Mouse (Mus musculus) adipocyte (in vitro differentiated cells): ENCODE measurements at regions not wholly inside any gene's neighbourhood (a gene's known extent, or its start where the extent isn't known, plus 50 kb on each side); places are given as distances from the start of the nearest gene placed in this dataset.

Experiments used
- DNase-seq: peaks from one replicate; pipeline ENCODE4 v3.0.0-alpha.2; 2016; ENCODE audit warnings: low spot score

DNA sequence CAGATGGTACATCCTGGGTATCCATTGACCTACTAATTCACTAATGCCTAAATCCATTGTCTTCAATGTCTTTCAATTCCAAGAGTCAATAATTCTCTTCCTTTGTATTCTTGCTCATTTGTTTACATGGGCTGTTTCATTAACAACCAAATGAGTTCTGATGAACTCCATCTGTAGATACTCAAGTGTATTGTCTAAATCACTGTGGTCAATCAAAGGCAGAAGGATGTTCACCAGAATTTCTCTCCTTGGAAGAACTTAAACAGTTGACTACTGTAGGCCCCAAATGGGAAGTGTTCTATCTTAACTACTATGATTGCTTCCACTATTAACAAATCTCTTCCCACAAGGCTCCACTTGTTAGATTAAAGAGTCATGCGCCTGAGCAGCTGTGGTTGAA, 236.9 kb upstream of the Marcks start:
- DNase-seq, result no peak

DNA sequence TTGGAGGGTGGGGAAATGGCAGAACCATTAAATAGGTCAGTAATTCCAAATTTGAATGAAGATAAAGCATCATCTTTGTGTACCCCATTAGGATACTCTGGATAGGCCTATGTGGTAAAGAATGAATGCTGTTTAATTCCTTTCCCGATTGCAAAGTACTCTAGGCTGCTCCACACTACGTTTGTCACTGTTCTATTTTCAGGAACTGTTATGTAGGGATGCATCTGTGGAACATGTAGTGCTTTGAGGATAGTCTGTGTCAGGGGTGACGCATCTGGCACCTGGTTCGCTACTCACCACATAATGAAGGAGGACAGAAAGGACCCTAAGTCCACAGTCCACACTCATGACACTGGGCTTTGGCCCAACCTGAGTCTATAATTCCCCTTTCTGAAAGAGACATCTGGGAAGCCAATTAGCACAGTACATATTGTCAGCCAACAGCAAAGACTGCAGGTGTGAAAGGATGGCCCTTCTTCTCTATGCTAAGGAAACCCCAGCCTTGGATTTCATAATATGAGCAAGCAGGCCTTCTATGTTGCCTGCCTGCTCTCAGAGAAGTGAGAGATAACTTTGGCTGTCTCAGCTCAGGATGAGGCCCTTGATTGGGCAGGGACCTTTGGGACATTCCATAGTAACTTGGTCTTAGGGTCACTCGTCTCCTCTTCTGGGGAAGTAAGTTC, 230.4 kb upstream of the Marcks start:
- DNase-seq, result no peak

DNA sequence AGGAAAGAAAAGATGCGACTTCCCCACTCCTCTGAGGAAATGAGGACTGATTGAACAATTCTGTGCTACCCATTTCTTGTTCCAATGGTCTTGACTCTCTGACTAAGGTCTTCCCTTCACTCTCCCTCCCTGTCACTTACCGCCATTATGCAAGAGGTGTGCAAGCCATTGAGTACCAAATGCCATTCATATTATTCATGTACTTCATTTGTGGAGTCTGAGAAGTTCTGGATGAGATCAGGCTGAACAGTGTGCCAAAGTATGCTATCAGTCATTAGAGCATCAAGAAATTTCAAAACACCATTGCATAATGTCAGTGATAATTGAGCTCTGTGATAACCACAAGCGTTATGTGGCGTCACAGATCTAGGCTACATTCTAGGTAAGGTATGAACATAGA, 229.1 kb upstream of the Marcks start:
- DNase-seq, result no peak

DNA sequence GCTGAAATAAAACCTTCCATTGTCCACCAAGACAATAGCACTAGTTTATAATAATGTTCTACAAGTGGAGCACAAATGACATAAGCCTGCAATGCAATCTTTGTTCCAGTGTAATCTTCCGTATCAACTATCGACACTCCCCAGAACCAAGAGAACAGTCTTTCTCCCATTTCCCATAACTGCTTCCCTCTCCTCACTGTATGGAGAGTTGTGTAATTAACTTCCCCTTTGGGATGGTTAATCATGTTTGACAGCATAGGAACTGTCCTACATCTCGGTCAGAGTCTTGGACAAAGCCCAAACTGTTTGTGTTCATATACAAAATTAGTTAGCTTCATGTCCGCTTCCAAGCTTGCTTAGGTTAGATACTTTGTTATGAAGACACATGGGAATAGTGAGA, 225.8 kb upstream of the Marcks start:
- DNase-seq, result no peak

DNA sequence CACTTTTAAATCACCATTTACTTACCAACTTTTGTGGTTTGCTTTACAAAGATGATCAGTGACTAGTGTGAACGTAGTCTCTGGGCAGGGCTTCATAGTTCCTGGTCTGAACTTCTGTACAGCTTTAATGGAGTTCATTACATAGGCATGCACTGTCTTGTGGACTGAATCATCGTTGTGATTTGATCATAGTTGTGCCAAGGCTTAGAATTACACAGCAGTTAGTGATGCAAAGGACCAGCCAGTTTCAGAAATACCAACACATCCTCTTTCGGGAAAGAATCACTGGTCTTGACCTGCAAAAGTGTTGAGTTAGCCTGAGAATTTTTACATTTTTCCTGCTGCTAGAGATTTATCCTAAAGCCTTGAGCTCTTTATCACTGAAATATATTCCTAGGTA, 222.3 kb upstream of the Marcks start:
- no peak for DNase-seq

DNA sequence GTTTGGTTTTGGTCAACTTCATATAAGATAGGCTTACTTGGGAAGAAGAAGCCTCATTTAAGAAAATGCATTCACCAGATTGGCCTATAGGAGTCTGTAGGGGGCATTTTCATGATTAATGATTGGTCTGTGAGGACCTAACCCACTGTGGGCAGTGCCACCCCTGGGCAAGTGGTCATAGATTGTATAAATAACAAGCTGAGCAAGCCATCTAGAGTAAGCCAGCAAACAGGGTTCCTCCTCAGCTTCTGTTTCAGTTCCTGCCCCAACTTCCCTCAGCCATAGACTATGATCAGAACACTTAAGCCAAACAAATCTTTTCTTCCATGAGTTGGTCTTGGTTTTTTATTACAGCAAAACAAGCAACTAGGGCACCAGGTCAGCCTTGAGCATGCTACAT, 220.2 kb upstream of the Marcks start:
- no peak for DNase-seq

DNA sequence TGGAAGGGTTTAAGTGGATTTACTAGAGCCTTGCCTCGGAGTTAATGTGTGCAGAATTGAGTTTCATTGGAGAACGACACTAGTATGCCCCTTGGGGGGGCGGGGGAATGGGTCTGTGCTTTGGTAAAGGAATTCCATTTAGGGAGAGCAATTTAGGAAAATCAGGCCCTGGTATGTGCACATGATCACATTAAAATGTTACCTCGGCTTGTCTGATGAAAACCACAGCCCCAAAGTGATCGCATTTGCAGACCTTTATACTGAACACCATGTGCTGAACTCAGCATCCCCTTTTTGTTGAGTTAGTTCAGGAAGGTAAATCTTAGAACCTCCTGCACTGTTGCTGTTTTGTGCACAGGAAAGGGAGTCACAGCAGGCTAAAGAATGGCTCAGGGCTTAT, 219.6 kb upstream of the Marcks start:
- DNase-seq, result no peak

DNA sequence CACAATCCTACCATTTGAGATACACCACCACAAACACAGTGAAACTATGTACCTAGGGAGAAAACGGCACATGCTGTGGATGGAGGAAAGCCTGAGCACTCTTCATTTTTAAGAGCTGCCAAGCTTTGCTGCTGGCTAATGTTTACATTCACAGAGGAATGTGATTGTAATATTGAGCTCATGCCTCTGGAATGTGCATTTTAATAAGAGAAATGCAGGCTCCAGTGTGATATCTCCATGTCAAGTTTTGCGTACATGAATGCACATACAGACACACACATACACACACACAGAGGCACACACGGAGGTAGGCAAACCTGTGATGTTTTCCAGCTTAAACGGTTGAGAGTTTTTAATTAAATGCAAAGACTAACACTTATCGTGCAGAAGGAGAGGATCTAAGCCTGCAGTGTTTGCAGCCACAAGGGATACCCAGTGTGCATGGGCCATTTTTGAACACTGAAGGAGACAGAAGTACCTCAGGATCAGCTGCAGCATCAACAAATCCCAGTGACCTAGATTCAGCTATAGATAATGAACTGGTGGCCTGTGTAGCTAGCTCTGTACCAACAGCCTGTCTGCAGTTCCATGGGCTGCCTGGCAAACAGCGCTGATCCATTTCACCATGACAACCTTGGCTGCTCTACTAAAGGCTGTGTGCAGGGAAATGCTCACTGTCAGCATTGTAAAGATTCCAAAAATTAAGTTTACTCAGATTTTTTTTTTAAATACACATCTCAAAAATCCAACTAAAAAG, 218.8 kb upstream of the Marcks start:
- DNase-seq, result peak; percentile 50

DNA sequence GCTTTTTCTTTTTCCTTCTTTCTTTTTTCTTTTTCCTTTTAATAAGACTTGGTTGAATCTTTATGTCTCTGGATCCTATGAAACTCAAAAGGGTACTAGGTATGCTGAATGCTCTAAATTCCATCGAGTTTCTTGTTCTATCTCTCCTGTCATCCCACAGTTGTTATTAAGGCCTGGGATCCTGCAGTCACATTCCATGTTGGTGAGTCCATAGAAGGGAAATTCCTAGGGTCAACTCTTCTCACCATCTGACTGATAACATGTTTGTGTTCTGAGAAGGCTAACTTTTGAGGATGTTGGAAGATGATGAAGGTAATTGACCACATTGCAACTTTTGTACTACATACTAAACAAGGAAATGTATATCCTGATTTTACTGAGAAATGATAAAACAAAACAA, 210.5 kb upstream of the Marcks start:
- DNase-seq, result no peak

DNA sequence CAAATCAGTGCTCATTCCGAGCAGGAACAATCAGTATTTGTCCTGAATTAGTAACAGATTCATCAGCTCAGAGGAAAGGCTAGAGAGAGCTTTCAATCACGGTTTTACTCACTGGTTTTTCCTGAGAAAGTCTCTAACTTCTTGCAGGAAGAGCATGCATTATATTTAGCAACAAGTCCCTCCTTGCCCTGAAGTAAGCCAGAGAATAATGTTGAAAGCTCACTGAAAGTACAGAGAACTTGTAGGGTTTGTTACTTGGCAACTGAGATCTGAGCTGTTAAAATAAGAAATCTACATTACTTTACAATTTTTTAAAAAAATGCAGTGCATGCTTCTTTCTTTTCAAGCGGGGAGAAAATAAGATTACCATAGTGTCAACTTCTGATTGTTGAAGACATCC, 209.7 kb upstream of the Marcks start:
- DNase-seq, result no peak

DNA sequence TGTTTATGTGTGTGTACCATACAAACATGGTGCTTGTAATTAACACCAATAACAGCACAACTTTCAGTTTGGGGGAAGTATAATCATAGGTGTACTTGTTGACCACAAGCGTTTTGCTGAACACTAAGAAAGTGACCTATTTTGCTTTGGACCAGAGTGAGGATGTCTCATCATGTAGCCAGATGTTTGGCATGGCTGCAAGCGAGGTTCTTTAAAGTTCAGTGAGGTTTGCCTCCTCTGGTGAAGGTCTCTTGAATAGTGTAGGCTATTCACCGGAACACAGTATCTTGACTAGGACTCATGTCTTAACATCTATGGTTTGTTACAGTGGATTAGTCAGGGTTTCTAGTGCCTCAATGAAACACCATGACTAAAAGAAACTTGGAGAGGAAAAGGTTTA, 208.9 kb upstream of the Marcks start:
- no peak for DNase-seq

DNA sequence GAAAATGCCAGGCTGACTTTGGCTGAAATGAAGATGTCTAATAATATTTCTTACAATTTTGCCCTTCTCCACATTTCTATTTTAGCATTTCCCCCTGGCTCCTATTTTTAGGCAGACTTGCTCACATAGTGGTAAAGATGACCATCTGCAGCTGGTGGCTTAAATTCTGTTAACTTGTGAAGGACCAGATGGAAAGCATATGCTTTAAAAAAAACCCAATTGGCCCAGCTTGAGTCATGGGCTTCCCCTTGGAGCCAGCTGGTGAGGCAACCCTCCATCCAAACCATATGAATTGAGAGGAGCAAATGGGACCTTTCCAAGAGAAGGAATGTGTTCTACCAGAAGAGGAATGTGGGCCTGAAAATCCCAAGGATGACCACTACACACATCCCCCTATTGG, 204.0 kb upstream of the Marcks start:
- peak; percentile 19 for DNase-seq

DNA sequence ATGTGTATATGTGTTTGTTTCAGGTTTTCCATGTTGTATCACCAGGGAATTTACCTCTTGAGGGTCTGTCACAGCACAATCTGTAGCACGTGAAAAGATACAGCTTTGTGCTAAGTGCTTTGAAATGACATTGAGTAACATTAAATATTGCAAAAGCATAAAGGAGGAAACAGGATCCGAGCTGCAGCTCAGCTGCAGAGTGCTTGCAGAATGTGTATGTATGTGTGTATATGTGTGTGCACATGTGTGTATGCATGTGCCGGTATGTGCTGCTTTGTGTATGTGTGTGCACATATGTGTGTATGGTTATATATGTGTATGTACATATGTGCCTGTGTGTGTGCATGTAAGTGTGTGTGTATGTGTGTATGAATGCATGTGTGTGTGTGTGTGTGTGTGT, 200.9 kb upstream of the Marcks start:
- DNase-seq, result no peak

DNA sequence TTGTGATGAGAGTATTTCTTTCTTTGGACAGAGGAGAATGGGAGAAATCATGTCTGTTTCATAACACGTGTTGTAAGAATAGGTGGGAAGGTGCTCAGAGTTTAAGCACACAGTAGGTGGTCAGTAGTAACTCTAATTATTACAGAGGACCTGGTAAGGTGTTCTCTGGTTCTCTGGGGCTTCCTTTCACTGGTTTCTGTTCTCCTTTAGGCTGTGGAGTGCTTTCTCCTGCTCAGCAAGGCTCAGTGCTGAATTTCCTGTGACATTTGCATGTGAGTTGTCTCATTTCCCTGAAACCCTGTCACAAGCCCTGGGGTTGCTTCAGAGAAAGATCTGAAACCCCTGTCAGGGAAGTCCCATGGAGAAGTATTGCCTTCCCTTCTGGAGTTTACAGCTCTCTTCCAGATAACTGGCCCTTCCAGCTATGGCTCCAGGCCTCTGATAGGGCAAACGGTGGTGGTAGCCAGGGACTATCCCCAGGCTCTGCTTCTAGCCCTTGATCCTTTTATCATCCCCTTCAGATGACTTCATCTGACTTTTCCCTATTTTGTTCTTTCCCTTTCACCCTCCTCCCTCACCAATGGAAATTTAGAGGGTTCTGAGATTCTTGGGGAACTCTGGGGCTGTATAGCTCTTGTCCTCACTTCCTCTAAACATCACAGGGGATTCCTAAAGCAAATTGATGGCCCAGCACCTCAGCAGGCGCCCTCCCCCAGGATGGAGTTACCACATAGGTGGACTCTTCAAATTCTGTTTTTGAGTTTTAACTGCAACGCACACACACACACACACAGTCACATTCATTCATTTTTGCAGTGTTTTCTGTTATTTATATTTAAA, 199.6 kb upstream of the Marcks start:
- no peak for DNase-seq

DNA sequence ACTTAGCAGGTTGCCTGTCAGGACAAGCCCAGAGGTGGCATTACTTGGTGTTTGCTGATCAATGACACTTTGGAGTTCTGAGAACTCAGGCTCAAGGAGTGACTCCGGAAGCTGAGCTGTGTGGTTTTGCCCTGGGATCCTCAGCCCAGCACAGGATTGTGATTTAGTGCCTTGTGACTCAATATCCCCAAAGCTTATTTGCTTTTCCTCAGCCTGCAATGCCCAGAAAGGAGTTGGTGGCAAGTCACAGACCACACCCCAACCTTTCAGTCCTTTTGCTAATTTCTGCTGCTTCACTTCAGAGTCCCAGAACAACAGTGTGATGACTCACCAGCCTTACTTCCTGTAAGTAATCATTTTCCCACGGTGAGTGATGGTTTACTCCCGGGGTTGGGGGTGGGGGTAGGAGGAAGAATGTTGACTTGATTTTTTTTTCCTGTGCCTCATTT, 198.5 kb upstream of the Marcks start:
- DNase-seq, result peak; percentile 46

DNA sequence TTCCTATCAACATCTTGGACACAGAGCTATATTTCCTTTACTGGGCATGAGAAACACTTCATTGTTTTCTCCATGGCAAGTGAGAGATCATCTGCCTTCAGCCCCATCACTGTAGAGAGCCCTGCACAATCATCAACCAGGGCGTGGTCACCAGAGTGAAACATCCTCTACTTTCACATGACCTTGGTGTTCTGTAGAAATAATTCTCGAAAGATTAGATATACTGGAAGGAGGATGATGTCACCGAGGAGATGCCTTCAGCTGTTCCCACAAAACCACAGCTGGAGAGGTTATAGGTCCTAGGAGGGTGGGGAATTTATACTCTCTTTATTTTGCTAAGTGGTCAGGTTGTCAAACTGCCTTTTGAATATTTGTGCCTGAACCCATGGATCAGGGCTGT, 196.4 kb upstream of the Marcks start:
- DNase-seq, result no peak

DNA sequence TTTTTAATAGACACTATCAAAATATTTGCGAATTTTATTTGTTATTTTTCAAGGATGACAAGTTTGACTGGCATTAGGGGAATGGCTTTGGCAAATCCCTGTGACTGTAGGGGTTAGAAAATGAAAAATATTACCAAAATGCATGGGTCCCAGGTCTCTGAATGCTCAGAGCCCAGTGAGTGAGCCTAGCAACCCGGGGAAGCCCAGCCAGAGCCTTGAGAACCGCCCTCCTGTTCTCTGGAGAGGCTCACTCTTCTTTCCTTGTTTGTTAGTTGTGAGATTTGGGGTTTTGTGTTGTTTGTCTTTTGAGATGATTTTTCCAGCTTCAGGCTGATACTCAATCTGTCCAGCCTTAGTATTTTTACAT, 187.4 kb upstream of the Marcks start:
- no peak for DNase-seq

DNA sequence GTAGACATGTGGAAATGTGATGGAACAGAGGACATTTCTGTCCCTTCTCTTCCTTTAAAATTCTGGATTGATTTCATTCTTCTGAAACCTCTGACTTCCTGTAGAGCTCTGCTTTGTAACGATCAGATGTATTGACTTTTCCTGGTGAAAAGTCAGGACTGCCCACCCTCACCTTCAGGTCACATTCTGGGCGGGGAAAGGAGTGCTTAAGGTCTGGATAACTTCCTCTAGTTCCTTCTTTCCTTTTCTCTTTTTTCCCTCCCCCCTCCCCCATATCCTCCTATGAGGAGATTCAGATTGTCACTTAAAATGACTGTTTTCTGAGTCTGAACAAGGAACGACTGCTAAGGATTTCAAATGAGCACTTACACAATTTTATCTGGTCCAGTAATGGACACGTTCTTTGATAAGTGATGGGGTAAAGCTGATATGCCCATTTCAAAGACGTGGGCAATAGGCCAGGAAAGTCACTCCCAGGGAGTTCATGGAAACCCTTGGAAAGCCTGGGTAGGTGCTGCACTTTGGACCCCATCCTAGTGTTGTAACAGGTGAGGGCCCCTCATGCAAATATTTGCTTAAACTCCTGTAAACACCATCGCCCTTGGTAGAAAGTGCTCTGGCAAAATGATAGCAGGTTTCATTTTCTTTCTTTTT, 186.9 kb upstream of the Marcks start:
- no peak for DNase-seq

DNA sequence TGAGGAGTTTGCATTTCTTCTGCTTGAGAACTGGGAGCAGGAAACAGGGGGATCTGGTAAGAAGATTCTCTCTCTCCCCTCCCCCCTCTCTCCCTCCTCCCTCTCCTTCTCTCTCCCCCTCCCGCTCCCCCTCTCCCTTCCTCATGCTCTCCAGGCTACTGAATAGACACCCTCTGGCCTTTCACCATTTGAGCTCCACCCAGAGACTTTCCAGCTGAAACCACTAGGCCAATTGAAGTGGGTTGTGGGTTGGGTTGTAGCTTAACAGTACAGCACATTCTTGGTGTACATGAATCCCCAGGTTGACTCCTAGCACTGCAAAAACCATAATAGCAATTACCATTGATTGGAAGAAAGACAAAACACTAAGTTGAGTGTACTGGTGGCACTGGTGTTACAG, 185.0 kb upstream of the Marcks start:
- DNase-seq, result no peak

DNA sequence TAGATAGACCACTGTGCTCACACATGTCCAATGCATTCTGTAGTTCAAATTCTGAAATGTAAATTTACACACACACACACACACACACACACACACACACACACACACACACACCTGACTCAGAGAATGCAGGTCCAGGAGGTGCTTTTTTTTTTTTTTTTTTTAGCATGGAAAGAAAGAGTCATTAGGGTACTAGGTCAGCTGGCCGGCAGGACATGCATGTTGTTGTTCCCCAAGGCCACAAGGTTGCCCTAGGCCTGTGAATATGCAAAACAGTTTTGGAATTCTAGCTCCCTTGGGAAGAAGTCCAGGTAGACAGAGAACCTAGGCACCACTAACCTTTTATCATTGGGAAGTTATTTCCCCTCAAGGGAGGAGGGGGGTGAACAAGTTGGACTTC, 184.1 kb upstream of the Marcks start:
- DNase-seq, result no peak

DNA sequence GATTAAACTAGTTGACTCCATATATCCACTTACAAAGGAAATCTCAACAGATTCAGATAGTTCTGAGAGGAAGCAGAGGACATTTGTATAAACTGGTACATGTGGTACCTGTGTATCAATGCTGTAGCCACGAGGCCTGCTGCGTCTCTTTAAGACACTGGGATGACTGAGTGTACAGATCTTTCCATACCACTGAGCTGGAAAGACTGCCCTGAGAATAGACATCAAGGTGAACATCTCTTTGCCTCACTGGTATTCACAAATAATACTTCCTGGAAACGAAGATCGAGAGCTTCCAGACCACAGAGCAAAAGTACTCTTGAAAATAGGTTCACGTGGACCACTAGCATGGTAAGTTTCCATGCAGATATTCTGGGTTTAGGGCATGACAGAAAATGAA, 183.6 kb upstream of the Marcks start:
- no peak for DNase-seq

DNA sequence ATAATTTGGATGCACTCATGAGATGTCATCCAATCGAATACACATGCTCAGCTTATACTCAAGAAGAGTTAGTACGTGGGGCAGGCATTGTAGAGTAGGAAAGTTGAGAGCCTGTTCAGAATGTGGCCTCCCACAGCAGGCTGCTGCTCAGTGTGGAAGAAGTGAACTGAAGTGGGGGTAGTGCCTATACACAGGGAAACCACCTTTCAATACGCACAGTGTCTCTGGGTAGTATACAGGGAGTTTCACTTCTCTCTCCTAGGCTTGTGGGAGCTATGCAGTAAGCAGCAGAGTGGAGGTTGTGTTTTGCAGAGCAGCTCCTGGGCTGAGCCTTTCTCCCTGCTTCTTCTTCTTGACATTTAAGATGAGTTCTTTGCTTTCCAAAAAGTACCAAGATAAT, 182.5 kb upstream of the Marcks start:
- DNase-seq, result no peak
